In genomic region chr16:90953147-90953546, GRCm38 (mm10) we compare ENCODE assay signal across 34 mouse cellular contexts.
"Had no signal": no experiment of that assay in that cellular context is flagged by ENCODE, and none has a peak within 500 bp of the region (broad histone marks: within the 10 kb centered on the region; RNA-seq: fewer than 3 reads in every experiment).

No protein-coding gene starts in this region.

- H3K9me3 ChIP-seq: heart, embryonic 10.5 days; heart, embryonic 13.5 days; heart, embryonic 15.5 days; hindbrain, embryonic 10.5 days; hindbrain, embryonic 12.5 days; hindbrain, embryonic 13.5 days; hindbrain, embryonic 15.5 days; intestine, embryonic 15.5 days; kidney, embryonic 15.5 days had no signal

- H3K27me3 ChIP-seq: heart, embryonic 13.5 days; heart, embryonic 15.5 days; hindbrain, embryonic 12.5 days; hindbrain, embryonic 13.5 days; hindbrain, embryonic 15.5 days; intestine, embryonic 15.5 days; kidney, embryonic 15.5 days had no signal

- ATAC-seq: hindbrain, embryonic 16.5 days; inflammation-experienced regulatory T-cells, adult 6 months; intestine, embryonic 15.5 days; intestine, embryonic 16.5 days; intestine, postnatal 0 days had no signal

- H3K4me2 ChIP-seq: heart, embryonic 11.5 days; heart, embryonic 13.5 days; heart, embryonic 15.5 days; hindbrain, embryonic 12.5 days; hindbrain, embryonic 13.5 days; hindbrain, embryonic 14.5 days; hindbrain, embryonic 15.5 days; intestine, embryonic 15.5 days; kidney, embryonic 15.5 days had no signal

- H3K27ac ChIP-seq: heart, embryonic 10.5 days; heart, embryonic 13.5 days; heart, embryonic 15.5 days; hindbrain, embryonic 10.5 days; hindbrain, embryonic 12.5 days; hindbrain, embryonic 13.5 days; hindbrain, embryonic 14.5 days; hindbrain, embryonic 15.5 days; intestine, embryonic 15.5 days; kidney, embryonic 15.5 days; kidney, postnatal 0 days; layer of hippocampus, adult 2 months; left cerebral cortex, adult 2 months had no signal

- H3K9ac ChIP-seq: heart, embryonic 13.5 days; heart, embryonic 15.5 days; hindbrain, embryonic 12.5 days; hindbrain, embryonic 13.5 days; hindbrain, embryonic 14.5 days; hindbrain, embryonic 15.5 days; intestine, embryonic 15.5 days; kidney, embryonic 15.5 days had no signal

- H3K4me1 ChIP-seq: heart, embryonic 15.5 days; hindbrain, embryonic 10.5 days; hindbrain, embryonic 12.5 days; hindbrain, embryonic 13.5 days; hindbrain, embryonic 15.5 days; intestine, embryonic 15.5 days; kidney, embryonic 15.5 days had no signal

- DNase-seq: heart, postnatal 10 days; heart, postnatal 14 days; heart, postnatal 36 days; heart, postnatal 4 days; kidney, adult 11 months; kidney, adult 18-20 months; kidney, adult 2 months; kidney, adult 8-10 months; kidney, adult 9 months; kidney, postnatal 10 days; kidney, postnatal 14 days; kidney, postnatal 25 days; kidney, postnatal 36 days; kidney, postnatal 4 days; layer of hippocampus, adult 9-11 months; layer of hippocampus, postnatal 36 days had no signal

- H3K4me3 ChIP-seq: heart, embryonic 10.5 days; heart, embryonic 13.5 days; heart, embryonic 15.5 days; hindbrain, embryonic 10.5 days; hindbrain, embryonic 12.5 days; hindbrain, embryonic 13.5 days; hindbrain, embryonic 15.5 days; intestine, embryonic 15.5 days; kidney, embryonic 15.5 days; layer of hippocampus, adult 2 months; left cerebral cortex, adult 2 months had no signal

- H3K36me3 ChIP-seq: heart, embryonic 15.5 days had no signal
